Mouse (Mus musculus): Measurements from ENCODE around the gene Rgs7. TPM values are rescaled to one million over a fixed set of nuclear protein-coding genes. Genes with fewer than 3 reads are reported as not detected.

The Rgs7 gene
- polyA plus RNA-seq, 1 experiment from 2014 or later, result 3.9 TPM

DNA sequence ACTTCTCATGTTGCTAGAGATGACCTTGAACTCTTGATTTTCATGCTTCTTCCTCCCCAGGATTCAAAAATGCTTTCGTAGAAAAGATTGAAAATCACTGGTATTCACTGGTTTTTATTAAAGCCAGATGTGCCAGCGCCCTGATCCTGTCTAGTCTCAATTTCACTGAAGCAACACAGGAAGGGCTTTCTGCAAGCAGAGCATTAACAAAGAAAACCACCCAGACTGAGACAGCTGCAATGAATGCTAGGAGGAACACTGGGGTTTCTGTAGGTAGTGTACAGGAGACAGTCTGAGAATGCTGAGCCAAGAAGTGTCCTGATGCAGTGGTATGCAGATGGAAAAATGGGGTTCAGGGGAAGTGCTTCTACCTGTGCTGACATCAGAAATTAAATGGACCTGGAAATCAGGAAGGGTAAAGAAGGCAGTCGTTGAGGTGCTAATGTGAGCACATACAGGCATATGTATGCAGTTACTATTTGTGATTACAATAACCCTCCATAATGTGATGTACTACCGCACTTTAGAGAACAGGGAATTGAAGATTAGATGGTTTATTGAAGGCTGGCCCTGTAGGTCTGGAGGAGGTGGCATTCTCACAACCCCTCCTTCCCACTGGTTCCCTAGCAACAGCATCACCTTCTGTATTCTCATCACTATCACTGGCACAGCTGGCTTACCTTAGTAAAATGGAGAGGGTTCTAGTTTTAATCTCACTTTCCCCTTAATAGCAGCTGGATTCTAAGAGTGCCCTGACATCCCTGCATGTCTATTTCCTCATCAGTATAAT lies 412.3 kb downstream of the Rgs7 start:
- 74% methylated on average over 4 of the region's 4 CpGs for WGBS
- H3K27me3 ChIP-seq (ENCODE audit: insufficient read depth, poor library complexity, severe bottlenecking), result no peaks in the 10 kb centered on the region
- peak; percentile 14 for DNase-seq (ENCODE audit: low spot score)
- H3K27ac ChIP-seq, result no peak overlapping the region
- H3K36me3 ChIP-seq, result no peaks in the 10 kb centered on the region
- no peaks in the 10 kb centered on the region for H3K4me1 ChIP-seq (replicated peaks)
- H3K4me3 ChIP-seq, result no peak overlapping the region
- H3K9me3 ChIP-seq, result no peaks in the 10 kb centered on the region

DNA sequence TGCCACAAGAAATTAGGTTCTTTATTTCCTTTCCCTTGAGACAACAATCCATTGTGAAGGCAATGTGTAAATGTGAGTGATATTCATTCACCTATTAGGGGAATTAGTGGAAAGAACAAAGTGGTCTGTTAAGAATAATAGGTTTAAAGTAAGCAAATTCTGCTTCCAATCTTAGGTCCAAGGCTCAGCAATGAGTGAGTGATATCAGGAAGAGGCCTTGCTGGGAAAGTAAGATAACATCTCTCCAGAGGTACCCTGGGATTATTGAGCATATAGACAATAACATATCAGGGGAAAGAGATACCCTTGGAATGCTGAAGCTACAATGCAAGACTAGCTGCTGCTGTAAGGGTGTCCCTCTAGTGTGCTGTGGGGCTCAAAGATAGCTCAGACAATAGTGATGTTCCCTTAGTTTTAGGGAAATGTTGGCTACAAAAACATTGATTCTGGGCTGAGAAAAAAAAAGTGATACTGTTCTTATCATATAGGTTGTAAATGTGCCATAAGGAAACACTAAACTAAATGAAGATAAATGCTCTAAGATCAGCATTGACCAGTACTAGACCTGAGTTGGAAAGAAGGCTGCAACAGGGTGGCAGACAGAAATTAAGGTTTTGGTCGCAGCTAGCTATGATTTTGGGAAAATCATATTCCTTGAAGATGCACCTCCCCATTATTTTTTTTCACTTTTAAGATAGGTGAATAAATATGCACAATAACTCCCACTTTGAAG lies 418.6 kb downstream of the Rgs7 start:
- Histone ChIP-seq H3K9me3 (no peaks in the 10 kb centered on the region), H3K27ac (no peak overlapping the region), H3K4me3 (no peak overlapping the region), H3K27me3 (ENCODE audit: insufficient read depth, poor library complexity, severe bottlenecking) (no peaks in the 10 kb centered on the region), H3K36me3 (no peaks in the 10 kb centered on the region), H3K4me1 (replicated peaks) (no peaks in the 10 kb centered on the region)
- DNase-seq (ENCODE audit: low spot score), result no peak
- WGBS, result 92% methylated on average over 1 of the region's 1 CpGs

GRCm38 (mm10) chr1:175069758-175070290 lies 422.5 kb downstream of the Rgs7 start:
- Histone ChIP-seq H3K9me3 (no peaks in the 10 kb centered on the region), H3K27ac (no peak overlapping the region), H3K27me3 (ENCODE audit: insufficient read depth, poor library complexity, severe bottlenecking) (no peaks in the 10 kb centered on the region), H3K4me1 (replicated peaks) (no peaks in the 10 kb centered on the region), H3K4me3 (no peak overlapping the region), H3K36me3 (no peaks in the 10 kb centered on the region)
- no peak for DNase-seq (ENCODE audit: low spot score)
- WGBS, result 84% methylated on average over 4 of the region's 4 CpGs

DNA sequence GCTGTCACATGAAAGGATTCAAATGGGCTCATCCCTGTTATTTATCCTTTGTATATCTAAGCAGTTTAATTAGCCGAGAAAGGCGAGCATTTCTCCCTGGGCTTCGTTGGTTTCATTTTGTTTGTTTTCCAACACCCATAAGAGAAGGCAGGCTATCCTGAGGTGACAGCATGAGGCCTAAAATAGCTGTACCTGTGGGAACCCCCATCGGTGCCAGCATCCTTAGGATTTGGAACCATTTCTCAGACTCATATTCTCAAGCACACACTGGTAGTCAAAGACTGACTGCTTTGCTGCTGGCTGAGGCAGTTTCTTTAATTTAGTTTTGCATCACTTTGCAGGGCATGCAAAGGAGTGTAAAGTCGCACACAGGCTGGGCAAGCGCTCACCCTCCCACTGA lies 443.2 kb downstream of the Rgs7 start:
- no peaks in the 10 kb centered on the region for H3K4me1 ChIP-seq (replicated peaks)
- WGBS, result 94% methylated on average over 6 of the region's 6 CpGs
- no peak overlapping the region for H3K27ac ChIP-seq

GRCm38 (mm10) chr1:175041167-175041817 lies 451.0 kb downstream of the Rgs7 start:
- H3K27me3 ChIP-seq (ENCODE audit: insufficient read depth, poor library complexity, severe bottlenecking), result no peaks in the 10 kb centered on the region
- WGBS, result 73% methylated on average over 4 of the region's 4 CpGs
- DNase-seq (ENCODE audit: low spot score), result peak; percentile 25
- H3K36me3 ChIP-seq, result no peaks in the 10 kb centered on the region
- no peak overlapping the region for H3K4me3 ChIP-seq
- H3K27ac ChIP-seq, result no peak overlapping the region
- peaks cover 4% of the 10 kb centered on the region; the same call in 1 of the 2 replicates for H3K4me1 ChIP-seq (replicated peaks)
- no peaks in the 10 kb centered on the region for H3K9me3 ChIP-seq

More for the DNA sequence above, 443.2 kb downstream of the Rgs7 start:
- Histone ChIP-seq H3K27me3 (ENCODE audit: insufficient read depth, poor library complexity, severe bottlenecking) (no peaks in the 10 kb centered on the region), H3K9me3 (no peaks in the 10 kb centered on the region), H3K36me3 (no peaks in the 10 kb centered on the region), H3K4me3 (no peak overlapping the region)
- DNase-seq (ENCODE audit: low spot score), result no peak

- H3K4me3 ChIP-seq, result no peak overlapping the region
- peaks cover 4% of the 10 kb centered on the region; the same call in 1 of the 2 replicates for H3K4me1 ChIP-seq (replicated peaks)
- no peaks in the 10 kb centered on the region for H3K9me3 ChIP-seq
- WGBS, result 91% methylated on average over 4 of the region's 4 CpGs
- peak overlapping the region; percentile 68; the same call in 1 of the 2 replicates for H3K27ac ChIP-seq
- no peak for DNase-seq (ENCODE audit: low spot score)
- no peaks in the 10 kb centered on the region for H3K36me3 ChIP-seq
- H3K27me3 ChIP-seq (ENCODE audit: insufficient read depth, poor library complexity, severe bottlenecking), result no peaks in the 10 kb centered on the region
Measured at GRCm38 (mm10) chr1:175040038-175040437, 452.3 kb downstream of the Rgs7 start.

DNA sequence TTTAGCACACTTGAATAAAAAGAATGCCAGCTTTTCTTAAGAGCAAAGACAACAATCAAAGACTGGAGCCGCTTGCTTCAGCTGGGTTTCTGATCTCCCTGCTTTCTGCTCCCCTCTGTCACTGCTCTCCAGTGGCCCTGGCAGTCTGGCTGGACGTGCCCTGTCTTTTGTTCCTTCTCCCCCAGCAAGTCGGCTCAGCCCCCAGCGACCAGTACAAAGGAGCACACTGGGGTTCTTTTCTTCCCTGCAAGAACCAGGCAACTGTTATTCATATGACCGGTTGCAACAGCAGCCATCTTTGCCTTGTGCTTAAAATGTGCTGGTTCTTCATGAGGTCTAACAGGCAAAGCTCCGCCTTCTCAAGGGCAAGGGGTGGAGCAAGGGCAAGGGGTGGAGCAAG lies 452.7 kb downstream of the Rgs7 start:
- WGBS, result 26% methylated on average over 6 of the region's 6 CpGs
- Histone ChIP-seq H3K27me3 (ENCODE audit: insufficient read depth, poor library complexity, severe bottlenecking) (no peaks in the 10 kb centered on the region), H3K27ac (peak overlapping the region; percentile 68), H3K9me3 (no peaks in the 10 kb centered on the region), H3K4me1 (replicated peaks) (peaks cover 4% of the 10 kb centered on the region; the same call in 1 of the 2 replicates), H3K36me3 (no peaks in the 10 kb centered on the region), H3K4me3 (no peak overlapping the region)
- DNase-seq (ENCODE audit: low spot score), result peak; percentile 51

DNA sequence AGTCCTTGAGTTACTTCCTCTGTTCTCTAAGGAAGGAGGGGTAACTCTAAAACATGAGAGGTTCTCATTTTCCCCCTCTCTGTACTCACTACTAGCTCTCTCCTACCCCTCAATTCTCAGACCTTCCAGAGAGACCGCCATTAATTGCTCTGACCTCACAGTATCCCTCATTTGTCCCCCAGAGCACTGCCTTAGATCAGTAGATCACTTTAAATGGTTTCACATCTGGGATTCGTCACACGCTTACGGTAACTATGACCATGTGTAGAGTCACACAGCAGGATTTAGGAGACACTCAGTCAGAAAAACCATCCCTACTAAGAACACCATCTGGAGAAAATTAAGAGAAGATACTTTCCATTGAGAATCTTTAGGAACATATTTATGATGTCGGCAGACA lies 456.8 kb downstream of the Rgs7 start:
- no peak for DNase-seq (ENCODE audit: low spot score)
- H3K27ac ChIP-seq, result no peak overlapping the region
- H3K36me3 ChIP-seq, result no peaks in the 10 kb centered on the region
- 76% methylated on average over 5 of the region's 5 CpGs for WGBS
- no peaks in the 10 kb centered on the region for H3K27me3 ChIP-seq (ENCODE audit: insufficient read depth, poor library complexity, severe bottlenecking)
- H3K4me3 ChIP-seq, result no peak overlapping the region
- peaks cover 5% of the 10 kb centered on the region; the same call in 1 of the 2 replicates for H3K4me1 ChIP-seq (replicated peaks)
- H3K9me3 ChIP-seq, result no peaks in the 10 kb centered on the region

DNA sequence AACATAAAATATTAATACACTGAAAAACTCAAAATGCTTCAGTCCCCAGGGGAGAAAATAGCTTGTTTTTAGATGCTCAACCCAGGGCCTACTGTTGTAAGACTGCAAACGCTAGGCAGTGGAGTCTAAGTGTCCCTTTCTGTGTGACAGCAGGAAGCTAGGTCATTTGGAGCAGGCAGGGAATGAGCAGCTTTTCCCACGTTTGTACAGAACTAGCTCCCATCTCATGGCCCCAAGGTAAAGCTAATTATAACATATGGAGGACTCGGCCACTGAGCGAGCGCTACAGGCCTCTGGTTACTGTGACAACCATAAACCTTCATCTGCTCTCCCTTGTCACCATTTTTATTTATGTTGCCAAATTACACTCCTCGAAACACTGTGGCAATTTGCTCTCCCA lies 460.3 kb downstream of the Rgs7 start:
- H3K27ac ChIP-seq, result no peak overlapping the region
- H3K4me3 ChIP-seq, result no peak overlapping the region
- H3K36me3 ChIP-seq, result no peaks in the 10 kb centered on the region
- WGBS, result 59% methylated on average over 6 of the region's 6 CpGs
- H3K4me1 ChIP-seq (replicated peaks), result peaks cover 19% of the 10 kb centered on the region
- DNase-seq (ENCODE audit: low spot score), result no peak
- no peaks in the 10 kb centered on the region for H3K27me3 ChIP-seq (ENCODE audit: insufficient read depth, poor library complexity, severe bottlenecking)
- no peaks in the 10 kb centered on the region for H3K9me3 ChIP-seq

DNA sequence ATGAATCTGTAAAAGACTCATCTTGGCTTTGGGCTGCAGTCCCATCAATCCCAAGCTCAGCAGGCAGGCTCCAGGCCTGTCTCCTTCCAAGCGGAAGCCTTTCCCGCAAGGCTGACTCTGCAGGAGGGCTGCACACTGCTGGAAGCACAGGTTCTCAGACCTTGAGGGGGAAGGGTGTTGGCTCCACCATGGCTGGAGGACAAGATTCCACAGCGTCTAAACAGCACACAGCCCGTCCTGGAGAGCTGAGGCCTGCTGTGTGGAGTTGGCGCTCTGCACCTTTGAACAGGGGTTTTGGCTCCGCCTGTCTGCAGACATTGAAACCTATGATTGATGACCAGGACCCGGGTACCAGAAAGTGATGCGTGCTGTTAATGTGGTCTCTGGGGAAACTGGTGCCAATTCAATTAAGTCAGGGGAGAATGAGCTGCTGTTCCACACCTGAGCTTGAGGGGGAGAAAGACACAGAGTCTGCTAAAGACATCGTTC lies 463.5 kb downstream of the Rgs7 start:
- 9% methylated on average over 9 of the region's 9 CpGs for WGBS
- Histone ChIP-seq H3K4me3 (peak overlapping the region; percentile 16; the same call in 1 of the 2 replicates), H3K4me1 (replicated peaks) (peaks cover 22% of the 10 kb centered on the region), H3K9me3 (no peaks in the 10 kb centered on the region), H3K27ac (peak overlapping the region; percentile 76), H3K27me3 (ENCODE audit: insufficient read depth, poor library complexity, severe bottlenecking) (no peaks in the 10 kb centered on the region), H3K36me3 (no peaks in the 10 kb centered on the region)
- peak; percentile 55 for DNase-seq (ENCODE audit: low spot score)

- peaks cover 22% of the 10 kb centered on the region for H3K4me1 ChIP-seq (replicated peaks)
- peak overlapping the region; percentile 16; the same call in 1 of the 2 replicates for H3K4me3 ChIP-seq
- WGBS, result 13% methylated on average over 4 of the region's 4 CpGs
- no peak for DNase-seq (ENCODE audit: low spot score)
- H3K9me3 ChIP-seq, result no peaks in the 10 kb centered on the region
- H3K27me3 ChIP-seq (ENCODE audit: insufficient read depth, poor library complexity, severe bottlenecking), result no peaks in the 10 kb centered on the region
- H3K36me3 ChIP-seq, result no peaks in the 10 kb centered on the region
- H3K27ac ChIP-seq, result peak overlapping the region; percentile 76
Measured at GRCm38 (mm10) chr1:175028267-175028666, 464.0 kb downstream of the Rgs7 start.

DNA sequence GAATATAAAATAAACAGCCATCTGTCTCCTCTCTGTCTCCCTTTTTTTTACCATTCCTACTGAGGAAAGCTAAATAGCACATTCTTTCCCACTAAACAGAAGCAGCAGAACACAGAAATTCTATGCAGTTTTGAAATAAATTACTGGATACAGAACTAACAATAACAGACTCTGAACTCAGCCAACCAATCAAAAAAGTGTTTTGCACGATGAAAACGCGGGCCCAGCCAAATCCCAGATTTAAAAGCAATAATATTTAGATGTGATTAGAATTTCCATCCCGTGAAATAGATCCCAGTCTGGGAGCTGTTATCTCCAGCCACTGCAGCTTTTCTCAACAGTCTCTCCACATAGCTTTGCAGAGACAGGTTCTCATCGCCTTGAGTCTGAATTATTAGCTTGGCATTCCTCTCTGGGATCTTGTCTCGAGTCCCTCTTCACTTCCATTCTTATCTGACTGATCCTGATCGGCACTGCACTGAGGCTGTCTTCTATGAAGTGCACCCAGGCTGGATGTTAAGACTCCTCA lies 466.5 kb downstream of the Rgs7 start:
- no peak overlapping the region for H3K27ac ChIP-seq
- no peaks in the 10 kb centered on the region for H3K9me3 ChIP-seq
- no peak overlapping the region for H3K4me3 ChIP-seq
- no peaks in the 10 kb centered on the region for H3K36me3 ChIP-seq
- no peak for DNase-seq (ENCODE audit: low spot score)
- H3K27me3 ChIP-seq (ENCODE audit: insufficient read depth, poor library complexity, severe bottlenecking), result no peaks in the 10 kb centered on the region
- H3K4me1 ChIP-seq (replicated peaks), result peaks cover 22% of the 10 kb centered on the region
- 87% methylated on average over 7 of the region's 7 CpGs for WGBS

Measured in hindbrain, embryonic 10.5 days (tissue).